ENCODE assay signal across 8 mouse cellular contexts in the genomic region with DNA sequence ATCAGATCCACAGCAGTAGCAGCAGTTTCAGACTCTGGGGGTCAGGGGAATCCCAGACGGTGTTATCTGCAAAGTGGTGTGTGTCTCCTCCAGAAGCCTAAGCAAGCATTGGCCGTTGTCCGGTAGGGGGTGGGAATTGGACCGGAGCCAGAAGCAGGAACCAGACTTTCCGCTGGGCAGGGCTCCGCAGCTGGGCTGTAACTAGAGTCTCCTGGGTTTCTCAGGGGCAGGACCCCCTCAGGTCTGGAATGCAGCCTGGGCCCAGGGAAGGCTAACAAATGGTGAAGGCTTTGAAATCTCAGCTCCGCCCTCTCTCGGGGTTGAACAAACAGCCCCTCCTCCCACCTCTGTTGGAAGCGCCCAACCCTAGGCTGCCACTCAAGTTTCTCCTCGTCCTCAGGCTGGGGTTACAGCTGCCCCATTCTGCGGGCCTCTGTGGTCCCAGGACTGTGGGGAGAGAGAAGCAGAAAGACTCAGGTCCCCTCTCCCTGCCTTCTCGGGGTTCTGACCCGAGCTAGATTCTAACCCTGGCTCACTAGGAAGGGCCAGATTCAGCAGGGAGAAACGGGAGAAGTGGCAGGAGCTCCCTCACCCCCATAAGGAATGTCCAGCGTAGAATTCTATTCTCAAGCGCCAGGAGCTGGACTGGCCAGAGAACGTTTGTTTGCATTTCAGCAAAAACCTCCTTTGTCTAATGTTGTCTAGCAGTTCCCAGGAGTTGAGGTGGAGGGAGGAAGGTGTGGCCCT. TPM values are rescaled to one million over a fixed set of nuclear protein-coding genes. Genes with fewer than 3 reads are reported as not detected.
DNase-seq lines count a peak whose midpoint lies in the region; ATAC-seq and TF ChIP-seq lines count a peak whose summit lies in the region.

No protein-coding gene starts in this region.

- no peak overlapping the region for H3K9ac ChIP-seq in hindbrain, postnatal 0 days (replicated peaks; ENCODE audit: low read length)

- TF ChIP-seq CTCF in cortical plate, adult 2 months (IDR thresholded peaks at IDR 0.05; ENCODE audit: extremely low read depth, insufficient read depth, low read length), result 0 out of 2 replicates have a peak, but pooled peaks have one; percentile 10
- TF ChIP-seq CTCF in hindbrain, postnatal 0 days (IDR thresholded peaks at IDR 0.05; ENCODE audit: low read depth), result peak; percentile 58

- H3K27me3 ChIP-seq in hindbrain, postnatal 0 days (ENCODE audit: insufficient read depth, low read length), result no peaks in the 10 kb centered on the region

- 0 out of 2 replicates have a peak, but pooled peaks cover 2% of the 10 kb centered on the region for H3K4me1 ChIP-seq in cortical plate, adult 2 months (ENCODE audit: control insufficient read depth, insufficient read depth, low read length)
- H3K4me1 ChIP-seq in hindbrain, postnatal 0 days (ENCODE audit: insufficient read depth, low read length), result peaks cover 12% of the 10 kb centered on the region; the same call in 1 of the 2 replicates

- peak overlapping the region; percentile 45 for H3K27ac ChIP-seq in cortical plate, adult 2 months (ENCODE audit: insufficient read depth, low read length)
- H3K27ac ChIP-seq in hindbrain, postnatal 0 days, result peak overlapping the region; percentile 71

- no peak overlapping the region for H3K4me3 ChIP-seq in cortical plate, adult 2 months (ENCODE audit: insufficient read depth, low read length)
- no peak overlapping the region for H3K4me3 ChIP-seq in hindbrain, postnatal 0 days (ENCODE audit: low read length)

- intact Hi-C loops in left cerebral cortex, postnatal 14 days (cut with DNase I), result no loop called here

- no peaks in the 10 kb centered on the region for H3K36me3 ChIP-seq in hindbrain, postnatal 0 days (ENCODE audit: insufficient read depth, low read length)

- peak; percentile 90 for DNase-seq in NIH3T3 (ENCODE audit: low read depth)
- peak; percentile 91 for DNase-seq in gastrocnemius, postnatal 10 days
- peak; percentile 82 for DNase-seq in hindbrain, postnatal 0 days (ENCODE audit: low spot score)
- peak; percentile 52 to 70 for DNase-seq in left cerebral cortex, postnatal 14 days (ENCODE audit: low spot score in 2 of 2)
- peak; percentile 73 for DNase-seq in right cerebral cortex, postnatal 4 days

- no peak for TF ChIP-seq POLR2A in cortical plate, adult 2 months (IDR thresholded peaks at IDR 0.05; ENCODE audit: extremely low read depth, insufficient read depth, low read length)

- 0 out of 2 replicates have a peak overlapping the region, but pooled peaks have one; percentile 16 for H3K4me2 ChIP-seq in hindbrain, postnatal 0 days (ENCODE audit: low read depth, low read length)

- peaks cover 4% of the 10 kb centered on the region; the same call in 1 of the 2 replicates for H3K9me3 ChIP-seq in hindbrain, postnatal 0 days (ENCODE audit: low read length)

- peak; percentile 77 for ATAC-seq in hindbrain, postnatal 0 days
- peak; percentile 61 for ATAC-seq in megakaryocyte progenitor cell, adult 5-6 weeks (replicated peaks; ENCODE audit: poor library complexity)
- ATAC-seq in monocyte, adult 5-6 weeks (replicated peaks; ENCODE audit: insufficient number of reproducible peaks, low FRiP score, low TSS enrichment, poor library complexity, severe bottlenecking), result no peak

- 6% methylated on average over 17 of the region's 17 CpGs for WGBS in hindbrain, postnatal 0 days

RNA-seq across cellular contexts. Expression of a gene that starts 44.9 kb away (rescaled TPM):
- 13.5 and 17.5 TPM in 2 replicates for polyA plus RNA-seq in cortical plate, adult 2 months (2012; rRNA removed)
- 1 to 10 TPM in 1 of 2 experiments, under 1 TPM in 1; 0.33 to 1.1 TPM for total RNA-seq in gastrocnemius, postnatal 10 days (2021)
- 0.75 and 2.4 TPM in 2 replicates for total RNA-seq in hindbrain, postnatal 0 days (2014; rRNA removed)
- 1.8 and 2.6 TPM in 2 replicates for polyA plus RNA-seq in hindbrain, postnatal 0 days (2015; fragmentation: Nextera tagmentation; extraction: Ambion mirVana)
- 1 to 10 TPM; 2.4 to 3.6 TPM for total RNA-seq in left cerebral cortex, postnatal 14 days (2021)
- total RNA-seq in megakaryocyte progenitor cell, adult 5-6 weeks (2015), result not detected in 2 replicates
- total RNA-seq in megakaryocyte progenitor cell, adult 5-6 weeks (2017), result not detected in 2 replicates
- total RNA-seq in monocyte, adult 5-6 weeks (2017), result 0.68 TPM in 1 of 3 replicates, not detected in the others

RNA-seq across cellular contexts. Expression of a gene that starts 49.1 kb away (rescaled TPM):
- polyA plus RNA-seq in cortical plate, adult 2 months (2012; rRNA removed), result 47.1 TPM in 2 replicates
- 10 to 100 TPM; 20.1 to 22.8 TPM for total RNA-seq in gastrocnemius, postnatal 10 days (2021)
- 79.5 and 96.3 TPM in 2 replicates for total RNA-seq in hindbrain, postnatal 0 days (2014; rRNA removed)
- polyA plus RNA-seq in hindbrain, postnatal 0 days (2015; fragmentation: Nextera tagmentation; extraction: Ambion mirVana), result 95.9 and 99.6 TPM in 2 replicates
- 10 to 100 TPM; 39.6 to 40.7 TPM for total RNA-seq in left cerebral cortex, postnatal 14 days (2021)
- total RNA-seq in megakaryocyte progenitor cell, adult 5-6 weeks (2015), result 15.4 and 20.2 TPM in 2 replicates
- total RNA-seq in megakaryocyte progenitor cell, adult 5-6 weeks (2017), result 15.4 and 19.9 TPM in 2 replicates
- 7.1 to 15.9 TPM (median 9.9 TPM) in 3 replicates for total RNA-seq in monocyte, adult 5-6 weeks (2017)
